In the genomic region with DNA sequence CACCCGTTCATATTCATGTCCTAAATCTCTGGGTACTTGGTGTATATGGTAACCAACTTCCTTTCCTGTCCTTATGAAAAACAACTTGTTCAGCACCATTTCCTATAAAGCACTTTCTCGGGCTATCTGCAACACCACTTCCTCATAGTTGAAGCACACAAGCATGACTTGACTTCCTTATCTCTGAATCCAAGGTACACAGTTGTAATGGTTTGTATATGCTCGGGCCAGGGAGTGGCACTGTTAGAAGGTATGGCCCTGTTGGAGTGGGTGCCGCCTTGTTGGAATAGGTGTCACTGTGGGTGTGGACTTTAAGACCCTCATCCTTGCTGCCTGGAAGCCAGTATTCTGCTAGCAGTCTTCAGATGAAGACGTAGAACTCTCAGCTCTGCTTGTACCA, we compare ENCODE assay signal across 8 mouse cellular contexts. TPM values are rescaled to one million over a fixed set of nuclear protein-coding genes. Genes with fewer than 3 reads are reported as not detected.
DNase-seq lines count a peak whose midpoint lies in the region; ATAC-seq lines count a peak whose summit lies in the region.

No protein-coding gene starts in this region.

- DNase-seq in urinary bladder, adult 18-20 months (ENCODE audit: low spot score in 2 of 2) = peak; percentile 6 to 11
- no peak for DNase-seq in urinary bladder, postnatal 36 days (ENCODE audit: low spot score in 2 of 2)
- DNase-seq in thymus, postnatal 4 days = peak; percentile 23
- no peak for DNase-seq in left cerebral cortex, postnatal 36 days (ENCODE audit: low spot score in 2 of 2)
- DNase-seq in frontal cortex, adult 2 months (ENCODE audit: extremely low spot score in 1 of 2, low spot score in 1 of 2) = no peak
- no peak for DNase-seq in gastrocnemius, adult 8-10 months (ENCODE audit: low spot score in 2 of 2)

- ATAC-seq in inflammation-experienced regulatory T-cells, adult 6 months = peak; percentile 83
- ATAC-seq in megakaryocyte, adult 5-6 weeks (ENCODE audit: poor library complexity, severe bottlenecking) = peak; percentile 96

- intact Hi-C loops in left cerebral cortex, postnatal 36 days (cut with DNase I) = no loop called here

RNA-seq across cellular contexts. Expression of gene Kif2a, which starts 23.3 kb away (rescaled TPM):
- 10 to 100 TPM; 14.7 to 20.8 (median 15.7) TPM for polyA plus RNA-seq in inflammation-experienced regulatory T-cells, adult 6 months (2017; shearing (Covaris generic))
- total RNA-seq in megakaryocyte, adult 5-6 weeks (2015) = 49.5 and 80.4 TPM in 2 replicates
- 20.9 and 28.7 TPM in 2 replicates for total RNA-seq in megakaryocyte, adult 5-6 weeks (2017)
- 100 to 1,000 TPM in 1 of 2 experiments, 10 to 100 TPM in 1; 92.4 to 108 TPM for total RNA-seq in left cerebral cortex, postnatal 36 days (2021)
- polyA plus RNA-seq in frontal cortex, adult 2 months (2012; rRNA removed) = 62.8 and 63.2 TPM in 2 replicates
- 10 to 100 TPM; 28.6 to 37.5 (median 29.8) TPM for total RNA-seq in gastrocnemius, adult 8-10 months (2022)

RNA-seq across cellular contexts. Expression of gene Dimt1, which starts 51.7 kb away (rescaled TPM):
- 10 to 100 TPM; 25.0 to 31.0 (median 29.8) TPM for polyA plus RNA-seq in inflammation-experienced regulatory T-cells, adult 6 months (2017; shearing (Covaris generic))
- total RNA-seq in megakaryocyte, adult 5-6 weeks (2015) = 12.7 and 18.6 TPM in 2 replicates
- 5.7 and 14.6 TPM in 2 replicates for total RNA-seq in megakaryocyte, adult 5-6 weeks (2017)
- 10 to 100 TPM; 16.2 to 21.3 TPM for total RNA-seq in left cerebral cortex, postnatal 36 days (2021)
- 26.3 and 28.4 TPM in 2 replicates for polyA plus RNA-seq in frontal cortex, adult 2 months (2012; rRNA removed)
- total RNA-seq in gastrocnemius, adult 8-10 months (2022) = 1 to 10 TPM; 5.2 to 8.0 (median 6.7) TPM

Comparison
In these comparisons a context has a peak if more than half of its experiments do, and no peak if none do; other contexts are left out.
1. DNase-seq: peak in urinary bladder, adult 18-20 months (2 of 2) and thymus, postnatal 4 days (single experiment); none in urinary bladder, postnatal 36 days (0 of 2), left cerebral cortex, postnatal 36 days (0 of 2), frontal cortex, adult 2 months (0 of 2) and gastrocnemius, adult 8-10 months (0 of 2).